Mouse (Mus musculus): ENCODE data around the gene Reln.

DNA sequence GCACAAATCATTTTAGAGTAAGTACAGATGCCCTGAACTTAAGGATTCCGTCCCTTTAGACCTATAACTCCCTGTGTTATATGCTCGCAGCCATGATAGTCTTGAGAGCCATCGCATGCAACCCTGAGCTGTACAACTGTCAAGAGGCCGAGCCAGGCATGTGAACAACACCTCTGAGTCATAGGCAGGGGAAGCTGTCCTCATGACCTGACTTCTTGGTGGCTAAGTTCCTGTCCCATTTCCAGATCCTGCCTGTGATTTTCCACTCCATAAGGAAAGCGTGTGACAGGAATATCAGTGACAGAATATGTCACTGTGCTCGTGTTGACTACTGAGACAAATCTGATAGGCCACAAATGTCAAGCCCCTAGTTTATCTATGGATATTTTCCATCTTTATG is 285.3 kb downstream of the Reln start:
- no peak for TF ChIP-seq POLR2A (IDR thresholded peaks at IDR 0.05; ENCODE audit: control insufficient read depth, extremely low read depth, insufficient read depth, low read length, poor library complexity)
- TF ChIP-seq CTCF (IDR thresholded peaks at IDR 0.05; ENCODE audit: borderline replicate concordance, control insufficient read depth, extremely low read depth, insufficient read depth, low read length, poor library complexity): no peak

Measured in thymus, adult 2 months (tissue).